Mouse (Mus musculus) common myeloid progenitor, adult 5-6 weeks (primary cell): ENCODE measurements around the gene Cntn2. TPM values are rescaled to one million over a fixed set of nuclear protein-coding genes. Genes with fewer than 3 reads are reported as not detected.
A peak's percentile ranks its signal among the peaks of the same experiment; 100 is the strongest.
"Not testable (repeated sequence)": the region's sequence is repeated elsewhere in the genome, so short reads cannot be mapped to it uniquely, and the experiment has no call there.

Experiments
- ATAC-seq: replicated peaks from 2 replicates; pipeline ENCODE4 v1.8.0; 2016; ENCODE audit warnings: low read depth, mild to moderate bottlenecking, moderate TSS enrichment, inconsistent platforms; ENCODE audit not compliant: poor library complexity, severe bottlenecking
- total RNA-seq: library from RNA; stranded (forward); fragments of 200-1000, 187-1606 nt; gene quantifications from 2 replicates; pipeline ENCODE4 v1.2.3, GENCODE M21; 2017

Gene Cntn2
- total RNA-seq, 1 experiment from 2014 or later = not detected

GRCm38 (mm10) chr1:132518621-132519020, 24.4 kb downstream of the Cntn2 start:
- no peak for ATAC-seq

GRCm38 (mm10) chr1:132516776-132517175, 26.3 kb downstream of the Cntn2 start:
- no peak for ATAC-seq

GRCm38 (mm10) chr1:132515339-132515738, 27.7 kb downstream of the Cntn2 start:
- ATAC-seq = no peak

GRCm38 (mm10) chr1:132512106-132512505, 30.9 kb downstream of the Cntn2 start:
- no peak for ATAC-seq

- ATAC-seq = no peak
Observed at GRCm38 (mm10) chr1:132511521-132511920, 31.5 kb downstream of the Cntn2 start.

GRCm38 (mm10) chr1:132509771-132510170, 33.3 kb downstream of the Cntn2 start:
- no peak for ATAC-seq

GRCm38 (mm10) chr1:132506656-132507055, 36.4 kb downstream of the Cntn2 start:
- no peak for ATAC-seq

GRCm38 (mm10) chr1:132506058-132506457, 37.0 kb downstream of the Cntn2 start, which contains the start of gene Tmem81:
Gene Tmem81, plus strand, starts transcription at chr1:132506230.
- ATAC-seq = no peak

GRCm38 (mm10) chr1:132505155-132505554, 37.9 kb downstream of the Cntn2 start:
- ATAC-seq = no peak

- no peak for ATAC-seq
Observed at GRCm38 (mm10) chr1:132500535-132500934, 42.5 kb downstream of the Cntn2 start.

GRCm38 (mm10) chr1:132483759-132484158, 59.3 kb downstream of the Cntn2 start:
- no peak for ATAC-seq

- no peak for ATAC-seq
Observed at GRCm38 (mm10) chr1:132483234-132483633, 59.8 kb downstream of the Cntn2 start.

- ATAC-seq = no peak
Observed at GRCm38 (mm10) chr1:132481619-132482018, 61.4 kb downstream of the Cntn2 start.

GRCm38 (mm10) chr1:132479438-132479837, 63.6 kb downstream of the Cntn2 start:
- ATAC-seq = no peak

GRCm38 (mm10) chr1:132476928-132477691, 65.9 kb downstream of the Cntn2 start, which contains the start of gene Rbbp5:
Gene Rbbp5, plus strand, starts transcription at chr1:132477365.
- ATAC-seq = peak; percentile 89

GRCm38 (mm10) chr1:132476575-132476927, 66.5 kb downstream of the Cntn2 start:
- ATAC-seq = peak; percentile 27

GRCm38 (mm10) chr1:132474496-132474895, 68.6 kb downstream of the Cntn2 start:
- ATAC-seq = no peak

- ATAC-seq = no peak
Observed at GRCm38 (mm10) chr1:132472537-132472936, 70.5 kb downstream of the Cntn2 start.

GRCm38 (mm10) chr1:132471499-132471898, 71.6 kb downstream of the Cntn2 start:
- no peak for ATAC-seq

GRCm38 (mm10) chr1:132471032-132471431, 72.0 kb downstream of the Cntn2 start:
- ATAC-seq = no peak

- not testable (repeated sequence) for ATAC-seq
Observed at GRCm38 (mm10) chr1:132470031-132470430, 73.0 kb downstream of the Cntn2 start.

GRCm38 (mm10) chr1:132469519-132469918, 73.5 kb downstream of the Cntn2 start:
- 0 out of 2 replicates have a peak, but pooled peaks have one; percentile 31 for ATAC-seq
